15 mouse cellular contexts compared by ENCODE assay signal in the genomic region with DNA sequence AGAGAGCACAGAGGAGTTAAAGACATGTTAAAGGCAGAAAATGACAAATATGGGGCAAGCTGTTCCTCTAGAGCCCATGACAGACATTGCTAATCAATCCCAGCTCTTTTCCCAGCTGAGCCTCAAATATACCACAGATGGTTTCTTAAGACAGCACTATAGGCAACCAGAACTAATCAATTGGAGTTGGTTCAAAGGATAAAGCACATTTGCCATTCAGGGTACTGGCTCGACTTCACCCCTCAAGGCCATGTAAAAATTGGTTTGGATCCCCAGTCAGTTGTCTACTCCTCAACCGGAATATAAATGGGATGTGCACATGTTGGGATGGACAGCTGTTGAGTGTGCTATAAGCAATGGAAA. TPM values are rescaled to one million over a fixed set of nuclear protein-coding genes. Genes with fewer than 3 reads are reported as not detected.
DNase-seq lines count a peak whose midpoint lies in the region; ATAC-seq and TF ChIP-seq lines count a peak whose summit lies in the region.
"Had no signal": no experiment of that assay in that cellular context is flagged by ENCODE, and none has a peak within 500 bp of the region (broad histone marks: within the 10 kb centered on the region; RNA-seq: fewer than 3 reads in every experiment).

No protein-coding gene starts in this region.

- H3K27me3 ChIP-seq in embryonic facial prominence, embryonic 10.5 days (replicated peaks; ENCODE audit: low read depth, poor library complexity, severe bottlenecking) = no peaks in the 10 kb centered on the region
- H3K27me3 ChIP-seq in hindbrain, embryonic 13.5 days = no peaks in the 10 kb centered on the region
- no peaks in the 10 kb centered on the region for H3K27me3 ChIP-seq in midbrain, embryonic 14.5 days (ENCODE audit: control insufficient read depth, insufficient read depth, low read length)
- no peaks in the 10 kb centered on the region for H3K27me3 ChIP-seq in lung, postnatal 0 days (replicated peaks; ENCODE audit: insufficient read depth, low read length)
- H3K27me3 ChIP-seq: megakaryocyte, embryonic 14.5 days; Patski; stomach, embryonic 15.5 days had no signal

- H3K4me2 ChIP-seq in hindbrain, embryonic 13.5 days = no peak overlapping the region
- H3K4me2 ChIP-seq in midbrain, embryonic 14.5 days (ENCODE audit: low read length) = no peak overlapping the region
- H3K4me2 ChIP-seq in lung, postnatal 0 days (replicated peaks; ENCODE audit: low read depth, low read length) = no peak overlapping the region
- H3K4me2 ChIP-seq: stomach, embryonic 15.5 days had no signal

- no peak for TF ChIP-seq CTCF in lung, postnatal 0 days (IDR thresholded peaks at IDR 0.05)

- TF ChIP-seq EP300 in lung, postnatal 0 days (IDR thresholded peaks at IDR 0.05) = no peak

- H3K9ac ChIP-seq in hindbrain, embryonic 13.5 days = no peak overlapping the region
- no peak overlapping the region for H3K9ac ChIP-seq in midbrain, embryonic 14.5 days (replicated peaks; ENCODE audit: low read length)
- no peak overlapping the region for H3K9ac ChIP-seq in lung, postnatal 0 days (replicated peaks; ENCODE audit: low read depth)
- H3K9ac ChIP-seq: liver, postnatal 0 days; stomach, embryonic 15.5 days had no signal

- peaks cover 24% of the 10 kb centered on the region for H3K4me1 ChIP-seq in embryonic facial prominence, embryonic 10.5 days
- H3K4me1 ChIP-seq in hindbrain, embryonic 13.5 days (replicated peaks) = peaks cover 28% of the 10 kb centered on the region
- H3K4me1 ChIP-seq in midbrain, embryonic 14.5 days (ENCODE audit: control insufficient read depth, insufficient read depth, low read length) = peaks cover 20% of the 10 kb centered on the region
- no peaks in the 10 kb centered on the region for H3K4me1 ChIP-seq in lung, postnatal 0 days (ENCODE audit: insufficient read depth, low read depth, low read length)
- H3K4me1 ChIP-seq: megakaryocyte, embryonic 14.5 days; stomach, embryonic 15.5 days had no signal

- peak; percentile 43 for DNase-seq in heart, adult 11 months
- no peak for DNase-seq in heart, postnatal 4 days
- DNase-seq in embryonic facial prominence, embryonic 10.5 days (ENCODE audit: low spot score) = peak; percentile 40
- DNase-seq in midbrain, embryonic 14.5 days = peak; percentile 67
- DNase-seq in gastrocnemius, adult 8-10 months (ENCODE audit: low spot score in 2 of 2) = no peak
- no peak for DNase-seq in lung, postnatal 0 days (ENCODE audit: low spot score)
- DNase-seq: cerebellum, adult 8-10 months; kidney, postnatal 10 days; liver, postnatal 0 days had no signal

- no peaks in the 10 kb centered on the region for H3K36me3 ChIP-seq in embryonic facial prominence, embryonic 10.5 days (replicated peaks)
- no peaks in the 10 kb centered on the region for H3K36me3 ChIP-seq in hindbrain, embryonic 13.5 days
- H3K36me3 ChIP-seq in midbrain, embryonic 14.5 days (ENCODE audit: control insufficient read depth, insufficient read depth, low read length) = no peaks in the 10 kb centered on the region
- H3K36me3 ChIP-seq in lung, postnatal 0 days (ENCODE audit: insufficient read depth, low read length) = no peaks in the 10 kb centered on the region
- H3K36me3 ChIP-seq: stomach, embryonic 15.5 days had no signal

- no peaks in the 10 kb centered on the region for H3K9me3 ChIP-seq in embryonic facial prominence, embryonic 10.5 days
- H3K9me3 ChIP-seq in hindbrain, embryonic 13.5 days = no peaks in the 10 kb centered on the region
- no peaks in the 10 kb centered on the region for H3K9me3 ChIP-seq in midbrain, embryonic 14.5 days (ENCODE audit: control insufficient read depth, low read length)
- H3K9me3 ChIP-seq in lung, postnatal 0 days (ENCODE audit: low read length) = no peaks in the 10 kb centered on the region
- H3K9me3 ChIP-seq: stomach, embryonic 15.5 days had no signal

- WGBS in embryonic facial prominence, embryonic 10.5 days = 50% methylated on average over 2 of the region's 2 CpGs
- 20% methylated on average over 2 of the region's 2 CpGs for WGBS in hindbrain, embryonic 13.5 days
- 21% methylated on average over 2 of the region's 2 CpGs for WGBS in midbrain, embryonic 14.5 days
- 84% methylated on average over 2 of the region's 2 CpGs for WGBS in lung, postnatal 0 days

- H3K4me3 ChIP-seq in embryonic facial prominence, embryonic 10.5 days = no peak overlapping the region
- H3K4me3 ChIP-seq in hindbrain, embryonic 13.5 days = no peak overlapping the region
- H3K4me3 ChIP-seq in midbrain, embryonic 14.5 days (replicated peaks; ENCODE audit: low read depth, low read length) = no peak overlapping the region
- H3K4me3 ChIP-seq in lung, postnatal 0 days (ENCODE audit: low read depth, low read length) = no peak overlapping the region
- H3K4me3 ChIP-seq: left cerebral cortex, adult 2 months; megakaryocyte, embryonic 14.5 days; stomach, embryonic 15.5 days had no signal

- ATAC-seq in hindbrain, embryonic 13.5 days (ENCODE audit: low FRiP score) = peak; percentile 52; the same call in 1 of the 2 replicates
- ATAC-seq in midbrain, embryonic 14.5 days (ENCODE audit: low FRiP score, low TSS enrichment) = peak; percentile 60; the same call in 1 of the 2 replicates
- ATAC-seq in inflammation-experienced regulatory T-cells, adult 6 months = no peak
- ATAC-seq in lung, postnatal 0 days = no peak
- ATAC-seq: liver, postnatal 0 days; Patski had no signal

- peak overlapping the region; percentile 81 for H3K27ac ChIP-seq in embryonic facial prominence, embryonic 10.5 days (replicated peaks)
- H3K27ac ChIP-seq in hindbrain, embryonic 13.5 days = no peak overlapping the region
- no peak overlapping the region; the same call in 1 of the 2 replicates for H3K27ac ChIP-seq in midbrain, embryonic 14.5 days (replicated peaks; ENCODE audit: low read depth, low read length)
- H3K27ac ChIP-seq in lung, postnatal 0 days (ENCODE audit: low read length) = no peak overlapping the region
- H3K27ac ChIP-seq: left cerebral cortex, adult 2 months; stomach, embryonic 15.5 days had no signal

RNA-seq across cellular contexts. Expression of gene Lrtm1, which starts 11.1 kb away (rescaled TPM):
- 10 to 100 TPM; 57.1 to 61.9 TPM for total RNA-seq in heart, postnatal 4 days (2021)
- polyA plus RNA-seq in embryonic facial prominence, embryonic 10.5 days (2016; fragmentation: Nextera tagmentation; extraction: Ambion mirVana) = 0.16 and 0.44 TPM in 2 replicates
- polyA plus RNA-seq in hindbrain, embryonic 13.5 days (2015; fragmentation: Nextera tagmentation; extraction: Ambion mirVana) = 0.31 and 0.44 TPM in 2 replicates
- 0.29 and 0.50 TPM in 2 replicates for polyA plus RNA-seq in midbrain, embryonic 14.5 days (2014; fragmentation: Nextera tagmentation; extraction: Ambion mirVana)
- 10 to 100 TPM; 19.2 to 31.1 (median 21.0) TPM for total RNA-seq in gastrocnemius, adult 8-10 months (2022)
- not detected for polyA plus RNA-seq in inflammation-experienced regulatory T-cells, adult 6 months (2017; shearing (Covaris generic))
- polyA plus RNA-seq in lung, postnatal 0 days (2015; fragmentation: Nextera tagmentation; extraction: Ambion mirVana) = 0.02 TPM in 1 of 2 replicates, not detected in the other
- total RNA-seq: left cerebral cortex, adult 2 months had no signal
- polyA plus RNA-seq: Patski had no signal

Comparison
In these comparisons a context has a peak if more than half of its experiments do, and no peak if none do; other contexts are left out.
1. DNase-seq: peak in heart, adult 11 months (single experiment), embryonic facial prominence, embryonic 10.5 days (single experiment) and midbrain, embryonic 14.5 days (single experiment); none in heart, postnatal 4 days (single experiment), gastrocnemius, adult 8-10 months (0 of 2) and lung, postnatal 0 days (single experiment).
2. ATAC-seq: peak in hindbrain, embryonic 13.5 days (single experiment) and midbrain, embryonic 14.5 days (single experiment); none in inflammation-experienced regulatory T-cells, adult 6 months (single experiment) and lung, postnatal 0 days (single experiment).